Comparison of ENCODE assay signal across 8 mouse cellular contexts in the genomic region with DNA sequence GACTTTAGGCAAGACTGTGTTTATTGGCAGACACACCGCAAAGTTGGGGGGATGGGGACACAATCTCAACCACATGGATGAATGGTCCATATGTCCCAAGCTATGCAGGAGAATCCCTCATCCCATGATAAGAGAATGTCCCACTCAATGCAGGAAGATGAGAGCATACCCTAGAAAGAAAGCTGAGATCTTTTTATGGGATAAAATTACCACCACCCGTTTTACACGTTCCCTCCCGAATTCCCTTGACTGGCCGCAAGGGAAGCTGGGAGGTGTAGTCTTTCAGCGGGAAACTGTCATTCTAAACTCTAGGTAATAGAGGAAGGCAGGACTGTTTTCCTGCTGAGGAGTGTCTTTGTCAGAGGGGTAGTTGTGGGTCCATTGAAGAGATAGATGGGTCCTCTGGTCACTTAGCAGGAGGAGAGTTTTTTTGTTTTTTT. TPM values are rescaled to one million over a fixed set of nuclear protein-coding genes. Genes with fewer than 3 reads are reported as not detected.
DNase-seq lines count a peak whose midpoint lies in the region; ATAC-seq lines count a peak whose summit lies in the region.

No protein-coding gene starts in this region.

- H3K9me3 ChIP-seq in erythroblast, embryonic 14.5 days (ENCODE audit: control insufficient read depth, low read length) = no peaks in the 10 kb centered on the region
- no peaks in the 10 kb centered on the region for H3K9me3 ChIP-seq in intestine, embryonic 16.5 days (ENCODE audit: control insufficient read depth, low read length)

- H3K4me3 ChIP-seq in erythroblast, embryonic 14.5 days (replicated peaks) = peak overlapping the region; percentile 60
- peak overlapping the region; percentile 48 for H3K4me3 ChIP-seq in intestine, embryonic 16.5 days (ENCODE audit: low read length)

- ATAC-seq in erythroblast, adult 5-6 weeks (replicated peaks; ENCODE audit: low FRiP score, poor library complexity, severe bottlenecking) = no peak
- ATAC-seq in common myeloid progenitor, adult 5-6 weeks (replicated peaks; ENCODE audit: low read depth, poor library complexity, severe bottlenecking) = 0 out of 2 replicates have a peak, but pooled peaks have one; percentile 46
- no peak for ATAC-seq in intestine, embryonic 16.5 days
- peak; percentile 35 for ATAC-seq in megakaryocyte-erythroid progenitor cell, adult 5-6 weeks (replicated peaks; ENCODE audit: low FRiP score, low TSS enrichment, poor library complexity, severe bottlenecking)

- H3K27ac ChIP-seq in intestine, embryonic 16.5 days (ENCODE audit: low read length) = peak overlapping the region; percentile 61

- 3% methylated on average over 6 of the region's 6 CpGs for WGBS in intestine, embryonic 16.5 days

- no peaks in the 10 kb centered on the region for H3K36me3 ChIP-seq in erythroblast, embryonic 14.5 days (ENCODE audit: control insufficient read depth)
- no peaks in the 10 kb centered on the region for H3K36me3 ChIP-seq in intestine, embryonic 16.5 days (ENCODE audit: control insufficient read depth, insufficient read depth, low read length)

- H3K27me3 ChIP-seq in erythroblast, embryonic 14.5 days (ENCODE audit: control insufficient read depth) = no peaks in the 10 kb centered on the region
- no peaks in the 10 kb centered on the region for H3K27me3 ChIP-seq in intestine, embryonic 16.5 days (replicated peaks; ENCODE audit: control insufficient read depth, insufficient read depth, low read length)

- intact Hi-C loops in left cerebral cortex, postnatal 14 days (cut with DNase I) = loop anchor here (10.0 kb wide), 1 partner anchor 177 kb away; no protein-coding TSS in a partner anchor

- H3K9ac ChIP-seq in intestine, embryonic 16.5 days (ENCODE audit: low read depth, low read length) = peak overlapping the region; percentile 51

- H3K4me2 ChIP-seq in intestine, embryonic 16.5 days (ENCODE audit: low read depth, low read length) = peak overlapping the region; percentile 70

- peaks cover 52% of the 10 kb centered on the region for H3K4me1 ChIP-seq in erythroblast, embryonic 14.5 days (ENCODE audit: control insufficient read depth)
- H3K4me1 ChIP-seq in intestine, embryonic 16.5 days (ENCODE audit: control insufficient read depth, insufficient read depth, low read length) = peaks cover 8% of the 10 kb centered on the region; the same call in 1 of the 2 replicates

- peak; percentile 25 for DNase-seq in gastrocnemius, postnatal 10 days
- DNase-seq in left cerebral cortex, postnatal 14 days (ENCODE audit: low spot score in 2 of 2) = peak; percentile 46 to 56
- peak; percentile 40 to 52 for DNase-seq in spleen, postnatal 36 days (ENCODE audit: low spot score in 2 of 2)

RNA-seq across cellular contexts. Expression of a gene that starts 3.7 kb away (rescaled TPM):
- 0.12 and 0.75 TPM in 2 replicates for polyA plus RNA-seq in erythroblast, embryonic 14.5 days (2012)
- total RNA-seq in erythroblast, adult 5-6 weeks (2015; ENCODE audit: low replicate concordance) = 8.8 and 16.3 TPM in 2 replicates
- total RNA-seq in erythroblast, adult 5-6 weeks (2017; ENCODE audit: low replicate concordance) = 12.3 and 18.7 TPM in 2 replicates
- 31.4 and 37.7 TPM in 2 replicates for total RNA-seq in common myeloid progenitor, adult 5-6 weeks (2017)
- 10 to 100 TPM in 1 of 2 experiments, 1 to 10 TPM in 1; 8.2 to 10.0 TPM for total RNA-seq in gastrocnemius, postnatal 10 days (2021)
- polyA plus RNA-seq in intestine, embryonic 16.5 days (2015; fragmentation: Nextera tagmentation; extraction: Ambion mirVana) = 8.8 and 10.1 TPM in 2 replicates
- 10 to 100 TPM; 36.0 to 39.2 TPM for total RNA-seq in left cerebral cortex, postnatal 14 days (2021)
- 45.5 and 63.9 TPM in 2 replicates for total RNA-seq in megakaryocyte-erythroid progenitor cell, adult 5-6 weeks (2014; fragmentation: Nextera tagmentation)
- 56.5 and 63.8 TPM in 2 replicates for total RNA-seq in megakaryocyte-erythroid progenitor cell, adult 5-6 weeks (2017)

RNA-seq across cellular contexts. Expression of a gene that starts 5.7 kb away (rescaled TPM):
- 0.12 and 0.17 TPM in 2 replicates for polyA plus RNA-seq in erythroblast, embryonic 14.5 days (2012)
- 3.6 and 23.6 TPM in 2 replicates for total RNA-seq in erythroblast, adult 5-6 weeks (2015; ENCODE audit: low replicate concordance)
- 5.8 and 11.3 TPM in 2 replicates for total RNA-seq in erythroblast, adult 5-6 weeks (2017; ENCODE audit: low replicate concordance)
- total RNA-seq in common myeloid progenitor, adult 5-6 weeks (2017) = 14.5 and 25.7 TPM in 2 replicates
- total RNA-seq in gastrocnemius, postnatal 10 days (2021) = 10 to 100 TPM; 14.2 to 14.5 TPM
- 13.5 and 14.6 TPM in 2 replicates for polyA plus RNA-seq in intestine, embryonic 16.5 days (2015; fragmentation: Nextera tagmentation; extraction: Ambion mirVana)
- 10 to 100 TPM; 56.0 to 61.8 TPM for total RNA-seq in left cerebral cortex, postnatal 14 days (2021)
- total RNA-seq in megakaryocyte-erythroid progenitor cell, adult 5-6 weeks (2014; fragmentation: Nextera tagmentation) = 15.7 and 28.8 TPM in 2 replicates
- total RNA-seq in megakaryocyte-erythroid progenitor cell, adult 5-6 weeks (2017) = 19.4 and 21.3 TPM in 2 replicates

RNA-seq across cellular contexts. Expression of a gene that starts 30.9 kb away (rescaled TPM):
- 0.06 TPM in 1 of 2 replicates, not detected in the other for polyA plus RNA-seq in erythroblast, embryonic 14.5 days (2012)
- not detected in 2 replicates for total RNA-seq in erythroblast, adult 5-6 weeks (2015; ENCODE audit: low replicate concordance)
- not detected in 2 replicates for total RNA-seq in erythroblast, adult 5-6 weeks (2017; ENCODE audit: low replicate concordance)
- total RNA-seq in common myeloid progenitor, adult 5-6 weeks (2017) = 1.8 TPM in 1 of 2 replicates, not detected in the other
- total RNA-seq in gastrocnemius, postnatal 10 days (2021) = not detected
- polyA plus RNA-seq in intestine, embryonic 16.5 days (2015; fragmentation: Nextera tagmentation; extraction: Ambion mirVana) = not detected in 2 replicates
- total RNA-seq in left cerebral cortex, postnatal 14 days (2021) = not detected
- total RNA-seq in megakaryocyte-erythroid progenitor cell, adult 5-6 weeks (2014; fragmentation: Nextera tagmentation) = 4.3 TPM in 1 of 2 replicates, not detected in the other
- 4.5 TPM in 1 of 2 replicates, not detected in the other for total RNA-seq in megakaryocyte-erythroid progenitor cell, adult 5-6 weeks (2017)

Comparison
In these comparisons a context has a peak if more than half of its experiments do, and no peak if none do; other contexts are left out.
1. ATAC-seq: peak in common myeloid progenitor, adult 5-6 weeks (single experiment) and megakaryocyte-erythroid progenitor cell, adult 5-6 weeks (single experiment); none in erythroblast, adult 5-6 weeks (single experiment) and intestine, embryonic 16.5 days (single experiment).
2. Peak in every context shown above with its lines, with median percentiles within 50 percentile points of each other: DNase-seq.